Comparison of ENCODE assay signal across 8 mouse cellular contexts in genomic region chrX:20819204-20819628, GRCm38 (mm10). TPM values are rescaled to one million over a fixed set of nuclear protein-coding genes. Genes with fewer than 3 reads are reported as not detected.
DNase-seq lines count a peak whose midpoint lies in the region; ATAC-seq lines count a peak whose summit lies in the region.

No protein-coding gene starts in this region.

- intact Hi-C loops in left cerebral cortex, postnatal 25 days (cut with DNase I): loop anchor here (1.0 kb wide), 2 partner anchors 20 to 157 kb away; no protein-coding TSS in a partner anchor

- ATAC-seq in inflammation-experienced regulatory T-cells, adult 6 months: peak; percentile 82

- peak; percentile 84 to 93 for DNase-seq in adrenal gland, adult (ENCODE audit: inconsistent age in 2 of 2, low spot score in 1 of 2)
- DNase-seq in embryo, embryonic 10 days (ENCODE audit: low spot score): peak; percentile 82
- peak; percentile 85 for DNase-seq in gastrocnemius, postnatal 10 days
- peak; percentile 69 to 80 for DNase-seq in left cerebral cortex, postnatal 25 days (ENCODE audit: low spot score in 2 of 2)
- peak; percentile 84 for DNase-seq in mesoderm, embryonic 11.5 days (ENCODE audit: low read depth, low spot score)
- DNase-seq in right cerebral cortex, postnatal 25 days: peak; percentile 62
- DNase-seq in urinary bladder, postnatal 36 days (ENCODE audit: low spot score in 2 of 2): peak; percentile 43 to 77

RNA-seq across cellular contexts. Expression of gene Araf, which starts 21.6 kb away (rescaled TPM):
- total RNA-seq in gastrocnemius, postnatal 10 days (2021): 10 to 100 TPM; 78.8 to 79.6 TPM
- 100 to 1,000 TPM in 2 of 3 experiments, 10 to 100 TPM in 1; 99.1 to 180 (median 137) TPM for polyA plus RNA-seq in inflammation-experienced regulatory T-cells, adult 6 months (2017; shearing (Covaris generic))
- total RNA-seq in left cerebral cortex, postnatal 25 days (2021): 100 to 1,000 TPM; 183 to 190 TPM

RNA-seq across cellular contexts. Expression of gene Timp1, which starts 50.8 kb away (rescaled TPM):
- 10 to 100 TPM in 1 of 2 experiments, 1 to 10 TPM in 1; 7.9 to 22.1 TPM for total RNA-seq in gastrocnemius, postnatal 10 days (2021)
- not detected for polyA plus RNA-seq in inflammation-experienced regulatory T-cells, adult 6 months (2017; shearing (Covaris generic))
- under 1 TPM; 0.55 to 0.60 TPM for total RNA-seq in left cerebral cortex, postnatal 25 days (2021)

Comparison
In these comparisons a context has a peak if more than half of its experiments do, and no peak if none do; other contexts are left out.
1. Peak in every context shown above with its lines: DNase-seq and ATAC-seq.
2. RNA of gene Timp1, which starts 50.8 kb away (total RNA-seq): 7.9 to 22.1 TPM in gastrocnemius, postnatal 10 days; 0.55 to 0.60 TPM in left cerebral cortex, postnatal 25 days; every median in the first group is over 4 times any median in the second.